Mouse (Mus musculus) midbrain, postnatal 0 days (tissue): ENCODE results near the gene Sdc4. TPM values are rescaled to one million over a fixed set of nuclear protein-coding genes. Genes with fewer than 3 reads are reported as not detected.

Experiments
- ATAC-seq: fragments of 200-750 bp; cut with Nextera tagmentation; 2 replicates; pipeline ENCODE4 v1.8.0; 2017; ENCODE audit warnings: moderate number of reproducible peaks, mild to moderate bottlenecking, moderate TSS enrichment, moderate library complexity; ENCODE audit not compliant: low FRiP score
- DNase-seq: peaks from one replicate; pipeline ENCODE4 v3.0.0-alpha.2; 2015; ENCODE audit warnings: low spot score
- H3K27ac ChIP-seq: fragments of 300-500 bp; sonication (generic); 2 replicates; pipeline ENCODE4 v1.5.1; 2014; ENCODE audit warnings: low read depth, mild to moderate bottlenecking, low read length, mixed read lengths
- H3K27me3 ChIP-seq: fragments of 300-500 bp; sonication (generic); 2 replicates; pipeline ENCODE4 v1.6.1; 2014; ENCODE audit warnings: low read length, control low read depth, mixed read lengths; ENCODE audit not compliant: insufficient read depth
- H3K36me3 ChIP-seq: fragments of 300-500 bp; sonication (generic); 2 replicates; pipeline ENCODE4 v1.6.1; 2014; ENCODE audit warnings: low read length, control low read depth, mixed read lengths; ENCODE audit not compliant: insufficient read depth
- H3K4me1 ChIP-seq: fragments of 300-500 bp; sonication (generic); 2 replicates; pipeline ENCODE4 v1.6.1; 2014; ENCODE audit warnings: mild to moderate bottlenecking, control low read depth, antibody characterized with exemption, low read length, mixed read lengths; ENCODE audit not compliant: insufficient read depth
- H3K4me2 ChIP-seq: fragments of 300-500 bp; sonication (generic); 2 replicates; pipeline ENCODE4 v1.6.1; 2014; ENCODE audit warnings: low read depth, mild to moderate bottlenecking, low read length, mixed read lengths; ENCODE audit not compliant: poor library complexity, severe bottlenecking
- H3K4me3 ChIP-seq: fragments of 300-500 bp; sonication (generic); 2 replicates; pipeline ENCODE4 v1.5.1; 2014; ENCODE audit warnings: low read depth, mild to moderate bottlenecking, low read length, moderate library complexity
- H3K9ac ChIP-seq: fragments of 300-500 bp; sonication (generic); replicated peaks from 2 replicates; pipeline ENCODE4 v1.6.1; 2014; ENCODE audit warnings: mild to moderate bottlenecking, low read length, moderate library complexity, mixed read lengths; ENCODE audit not compliant: poor library complexity, severe bottlenecking
- H3K9me3 ChIP-seq: fragments of 300-500 bp; sonication (generic); 2 replicates; pipeline ENCODE4 v1.6.1; 2016; ENCODE audit warnings: low read length, control low read depth
- CTCF ChIP-seq: IDR thresholded peaks from 2 replicates; pipeline ENCODE4 v1.5.1; 2016; ENCODE audit warnings: antibody characterized with exemption, mild to moderate bottlenecking
- WGBS: fragments of 180-500 bp; shearing (Covaris S2); extraction: QIAGEN DNeasy Blood & Tissue Kit; methylation state at CpG from one replicate; pipeline ENCODE4 v1.1.7; 2014; 5-methylcytosine and 5-hydroxymethylcytosine counted together
- polyA plus RNA-seq: library from polyadenylated mRNA; unstranded; fragments of >200 nt; fragmentation: Nextera tagmentation; extraction: Ambion mirVana; gene quantifications from 2 replicates; pipeline ENCODE4 v1.2.1, GENCODE M21; 2015
- total RNA-seq: library from RNA; depleted of rRNA; stranded (reverse); fragments of >200 nt; gene quantifications from 2 replicates; pipeline ENCODE4 v1.2.3, GENCODE M21; 2014

Sdc4 gene
- total and polyA plus RNA-seq, 2 experiments from 2014 or later = 19.3 to 20.3 TPM

DNA sequence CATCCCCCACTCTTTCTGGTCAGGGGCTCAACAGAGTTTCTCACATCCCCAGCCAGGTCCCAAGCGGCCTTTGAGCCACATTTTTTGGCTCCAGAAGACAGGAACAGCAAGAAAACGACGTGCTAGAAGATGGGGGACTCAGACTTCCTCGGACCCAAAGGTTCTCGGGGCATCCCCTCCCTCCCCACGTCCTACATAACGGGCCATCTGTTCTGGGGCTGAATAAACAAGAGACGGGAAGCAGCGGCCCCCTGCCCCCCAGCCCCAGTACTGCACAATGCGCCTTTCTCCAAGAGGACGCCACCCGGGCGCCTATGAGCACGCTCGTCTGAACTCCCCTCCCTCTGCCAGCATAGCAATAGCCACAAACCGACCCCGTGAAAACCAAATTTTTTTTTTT is 54.7 kb downstream of the Sdc4 start, which contains the start of gene Slpi:
Gene Slpi, minus strand, starts transcription at position 76 of the 400 bp plus-strand sequence.
- peak; percentile 74 for ATAC-seq
- 2% methylated on average over 17 of the region's 17 CpGs for WGBS
- peak; percentile 61 for DNase-seq

DNA sequence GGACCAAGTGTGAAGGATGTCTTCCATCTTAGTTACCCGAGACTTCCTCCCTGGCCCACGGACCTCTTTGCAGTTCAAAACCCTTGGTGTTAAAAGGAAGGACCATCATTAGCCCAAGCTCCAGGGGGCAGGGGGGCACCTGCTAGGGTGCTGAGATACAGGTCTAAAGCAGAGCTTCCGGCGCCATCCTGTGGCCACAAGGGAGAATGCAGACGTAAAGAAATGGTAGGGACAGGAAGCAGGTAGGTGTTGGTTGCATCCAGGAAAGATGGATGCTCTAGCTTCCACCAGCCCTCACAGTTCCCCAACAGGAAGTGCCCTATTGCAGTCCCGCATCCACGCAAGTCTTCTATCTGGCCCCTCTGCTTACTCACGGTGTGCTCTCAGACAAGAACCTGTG is 56.7 kb downstream of the Sdc4 start:
- Histone ChIP-seq H3K4me2 (no peak overlapping the region), H3K9ac (no peak overlapping the region), H3K4me3 (no peak overlapping the region), H3K36me3 (no peaks in the 10 kb centered on the region), H3K27me3 (no peaks in the 10 kb centered on the region), H3K9me3 (no peaks in the 10 kb centered on the region), H3K4me1 (0 out of 2 replicates have a peak, but pooled peaks cover 3% of the 10 kb centered on the region), H3K27ac (no peak overlapping the region)
- 29% methylated on average over 8 of the region's 8 CpGs for WGBS
- TF ChIP-seq CTCF = peak; percentile 80
- DNase-seq (peak; percentile 57), ATAC-seq (no peak)

More for the DNA sequence above, 54.7 kb downstream of the Sdc4 start, which contains the start of gene Slpi:
- Histone ChIP-seq H3K9ac (peak within 1 kb of the TSS; percentile 54), H3K4me2 (peak within 1 kb of the TSS; percentile 66), H3K4me3 (peak within 1 kb of the TSS; percentile 45), H3K4me1 (0 out of 2 replicates have a peak, but pooled peaks cover 3% of the 10 kb centered on the region), H3K27me3 (0 out of 2 replicates have a peak, but pooled peaks cover 5% of the 10 kb centered on the region), H3K27ac (peak within 1 kb of the TSS; percentile 38; the same call in 1 of the 2 replicates), H3K36me3 (no peaks in the 10 kb centered on the region), H3K9me3 (no peaks in the 10 kb centered on the region)
- no peak for TF ChIP-seq CTCF

DNA sequence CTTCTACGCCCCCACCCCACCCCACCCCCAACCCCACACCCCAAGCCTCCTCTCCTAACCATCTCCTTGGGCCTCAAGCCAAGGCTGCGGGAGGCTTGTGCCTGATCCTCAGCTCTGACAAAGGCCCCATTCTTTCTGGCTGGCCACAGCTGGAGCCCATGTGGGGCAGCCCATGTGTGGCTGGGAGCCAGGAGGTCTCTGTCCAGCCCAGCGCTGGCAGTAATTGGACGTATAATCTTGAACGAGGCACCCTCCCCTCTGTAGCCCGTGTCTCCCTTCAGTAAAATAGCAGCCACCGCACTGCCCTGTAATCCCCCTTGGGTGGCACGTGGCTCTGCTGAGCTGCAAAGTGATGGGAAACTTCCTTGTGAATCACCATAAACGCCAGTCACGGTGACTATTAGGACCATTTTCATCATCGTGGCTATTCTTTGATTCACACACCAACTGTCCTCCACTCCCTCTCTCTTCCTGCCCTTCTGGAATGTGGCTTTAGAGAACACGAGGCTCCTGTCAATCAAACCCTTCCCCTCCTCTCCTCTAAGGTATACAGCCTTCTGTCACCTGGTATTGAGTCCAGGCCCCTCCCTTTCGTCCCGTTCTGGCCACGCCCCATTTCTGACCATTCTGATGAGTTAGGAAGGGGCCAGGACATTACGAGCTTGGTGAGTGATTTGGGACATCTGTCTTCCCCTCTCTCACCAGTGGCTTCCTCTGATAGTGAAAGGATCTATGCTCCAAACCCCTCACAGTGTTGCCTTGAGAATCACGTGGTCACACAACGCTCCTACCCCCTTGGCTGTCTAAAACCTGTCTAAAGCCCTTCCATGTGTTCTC is 57.5 kb downstream of the Sdc4 start:
- DNase-seq (peak; percentile 82), ATAC-seq (peak; percentile 70; the same call in 1 of the 2 replicates)
- TF ChIP-seq CTCF = no peak
- Histone ChIP-seq H3K9me3 (no peaks in the 10 kb centered on the region), H3K9ac (no peak overlapping the region), H3K4me2 (peak overlapping the region; percentile 15; the same call in 1 of the 2 replicates), H3K36me3 (no peaks in the 10 kb centered on the region), H3K27me3 (no peaks in the 10 kb centered on the region), H3K4me3 (no peak overlapping the region), H3K4me1 (0 out of 2 replicates have a peak, but pooled peaks cover 3% of the 10 kb centered on the region), H3K27ac (no peak overlapping the region)
- 6% methylated on average over 18 of the region's 18 CpGs for WGBS

DNA sequence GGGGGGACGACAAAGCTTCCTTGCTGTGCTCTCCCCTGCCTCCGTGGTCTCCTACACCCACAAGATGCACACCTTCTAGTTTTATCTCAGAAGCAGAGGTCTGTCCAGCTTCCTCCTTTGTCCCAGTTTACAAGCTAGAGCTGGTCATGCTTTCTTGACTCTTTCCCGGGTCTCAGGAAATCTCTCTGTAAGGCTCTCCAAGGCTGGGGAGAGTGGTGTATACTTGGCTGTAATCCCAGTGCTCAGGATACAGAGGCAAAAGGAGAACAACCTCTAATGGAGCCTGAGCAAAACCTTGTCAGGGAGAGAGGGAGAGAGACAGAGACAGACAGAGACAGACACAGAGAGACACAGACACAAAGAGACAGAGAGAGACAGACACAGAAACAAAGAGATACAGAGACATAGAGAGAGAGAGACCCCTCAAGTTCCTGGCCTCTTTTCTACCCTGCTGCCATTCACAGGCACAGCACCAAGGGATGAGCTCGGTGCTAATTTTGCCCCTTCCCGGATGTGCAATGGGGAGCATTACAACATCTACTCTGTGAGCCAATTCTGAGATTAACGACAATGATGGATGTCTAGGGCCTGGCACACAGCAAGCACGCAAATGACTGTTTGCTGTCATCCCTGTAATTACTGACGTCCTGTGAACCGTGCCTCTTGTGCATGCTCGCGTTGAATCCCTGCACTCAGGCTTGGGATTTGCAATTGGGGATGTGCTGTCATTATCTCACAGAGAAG is 59.9 kb downstream of the Sdc4 start:
- 0 out of 2 replicates have a peak, but pooled peaks cover 1% of the 10 kb centered on the region for H3K4me1 ChIP-seq
- ATAC-seq (no peak), DNase-seq (no peak)
- H3K27ac ChIP-seq = no peak overlapping the region
- no peak overlapping the region for H3K4me2 ChIP-seq
- no peak for TF ChIP-seq CTCF
- no peaks in the 10 kb centered on the region for H3K36me3 ChIP-seq
- H3K9ac ChIP-seq = no peak overlapping the region
- 69% methylated on average over 11 of the region's 11 CpGs for WGBS
- H3K9me3 ChIP-seq = no peaks in the 10 kb centered on the region
- H3K4me3 ChIP-seq = no peak overlapping the region
- H3K27me3 ChIP-seq = no peaks in the 10 kb centered on the region

- Histone ChIP-seq H3K4me2 (no peak overlapping the region), H3K27ac (no peak overlapping the region), H3K27me3 (no peaks in the 10 kb centered on the region), H3K9me3 (no peaks in the 10 kb centered on the region), H3K4me1 (no peaks in the 10 kb centered on the region), H3K4me3 (no peak overlapping the region), H3K9ac (no peak overlapping the region), H3K36me3 (no peaks in the 10 kb centered on the region)
- 89% methylated on average over 3 of the region's 3 CpGs for WGBS
- ATAC-seq (no peak), DNase-seq (no peak)
- TF ChIP-seq CTCF = no peak
These were observed 60.7 kb downstream of the Sdc4 start for GRCm38 (mm10) chr2:164382971-164383370.
